Mouse (Mus musculus) C2C12 (cell line): ENCODE data around the gene Gpatch8. TPM values are rescaled to one million over a fixed set of nuclear protein-coding genes. Genes with fewer than 3 reads are reported as not detected.
"Not testable (repeated sequence)": the region's sequence is repeated elsewhere in the genome, so short reads cannot be mapped to it uniquely, and the experiment has no call there.

Source experiments
- H3K27me3 ChIP-seq: one replicate; pipeline ENCODE4 v1.6.1; 2011; ENCODE audit not compliant: control insufficient read depth, insufficient read depth, insufficient read length
- H3K36me3 ChIP-seq: one replicate; pipeline ENCODE4 v1.6.1; 2011; ENCODE audit not compliant: control insufficient read depth, insufficient read depth
- H3K4me3 ChIP-seq: one replicate; pipeline ENCODE4 v1.5.1; 2011; ENCODE audit warnings: mild to moderate bottlenecking, control low read depth; ENCODE audit not compliant: poor library complexity, insufficient read depth, severe bottlenecking
- H3K79me2 ChIP-seq: one replicate; pipeline ENCODE4 v1.6.1; 2011; ENCODE audit not compliant: control insufficient read depth, insufficient read depth
- H3K79me3 ChIP-seq: one replicate; pipeline ENCODE4 v1.6.1; 2011; ENCODE audit warnings: low read depth, control low read depth
- H3ac ChIP-seq: one replicate; pipeline ENCODE3; 2011; ENCODE audit warnings: low read depth; ENCODE audit not compliant: control insufficient read depth, insufficient read length
- CEBPB ChIP-seq: IDR thresholded peaks from one replicate; pipeline ENCODE4 v1.6.1; 2011; ENCODE audit warnings: low read depth, mild to moderate bottlenecking, control low read depth, moderate library complexity
- CTCF ChIP-seq: IDR thresholded peaks from one replicate; pipeline ENCODE4 v1.5.1; 2011; ENCODE audit not compliant: control insufficient read depth, insufficient read depth, insufficient read length
- FOSL1 ChIP-seq: IDR thresholded peaks from one replicate; pipeline ENCODE4 v1.8.0; 2011; ENCODE audit warnings: mild to moderate bottlenecking, low read length; ENCODE audit not compliant: poor library complexity, insufficient read depth, severe bottlenecking
- MAX ChIP-seq: IDR thresholded peaks from one replicate; pipeline ENCODE4 v1.6.1; 2011; ENCODE audit warnings: mild to moderate bottlenecking, control low read depth
- MYOD1 ChIP-seq: IDR thresholded peaks from one replicate; pipeline ENCODE4 v1.6.1; 2011; ENCODE audit warnings: low read depth; ENCODE audit not compliant: control insufficient read depth, insufficient read length
- MYOG ChIP-seq: IDR thresholded peaks from one replicate; pipeline ENCODE4 v1.6.1; 2011; ENCODE audit not compliant: control insufficient read depth, insufficient read length; ENCODE audit errors: extremely low read depth
- USF1 ChIP-seq: IDR thresholded peaks from one replicate; pipeline ENCODE4 v1.6.1; 2011; ENCODE audit warnings: low read depth, mild to moderate bottlenecking, control low read depth, moderate library complexity
- polyA plus RNA-seq: library from polyadenylated mRNA; unstranded; fragments of >200 nt; fragmentation: generic; extraction: Trizol; gene quantifications from one replicate; pipeline ENCODE4 v1.2.1, GENCODE M21; 2012; ENCODE audit warnings: missing spikeins

The Gpatch8 gene
- polyA plus RNA-seq, 1 experiment = 7.3 TPM

DNA sequence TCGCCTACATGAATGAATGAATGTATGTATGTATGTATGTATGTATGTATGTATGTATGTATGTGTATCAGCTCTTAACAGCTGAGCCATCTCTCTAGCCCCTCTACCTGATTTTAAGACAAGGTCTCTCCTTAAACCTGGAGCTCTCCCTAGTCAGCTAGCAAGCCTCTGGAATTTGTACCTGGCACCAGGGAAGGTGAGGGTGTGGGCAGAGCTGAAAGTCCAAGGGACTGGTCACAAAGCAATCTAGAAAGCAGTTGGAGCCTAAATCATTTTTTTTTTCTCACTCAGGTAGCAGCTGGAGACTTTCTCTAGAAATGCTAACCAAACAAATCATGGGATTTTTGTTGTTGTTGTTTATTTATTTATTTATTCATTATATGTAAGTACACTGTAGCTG lies 1.2 kb upstream of the Gpatch8 start:
- H3K4me3 ChIP-seq = no peak overlapping the region
- H3K79me3 ChIP-seq = peaks cover 31% of the 10 kb centered on the region
- H3K79me2 ChIP-seq = peaks cover 36% of the 10 kb centered on the region
- no peaks in the 10 kb centered on the region for H3K27me3 ChIP-seq
- TF ChIP-seq MYOG = no peak
- no peak for TF ChIP-seq USF1
- no peak for TF ChIP-seq MAX
- TF ChIP-seq CTCF = no peak
- TF ChIP-seq CEBPB = no peak
- TF ChIP-seq MYOD1 = no peak
- TF ChIP-seq FOSL1 = no peak
- H3K36me3 ChIP-seq = no peaks in the 10 kb centered on the region
- no peak overlapping the region for H3ac ChIP-seq

DNA sequence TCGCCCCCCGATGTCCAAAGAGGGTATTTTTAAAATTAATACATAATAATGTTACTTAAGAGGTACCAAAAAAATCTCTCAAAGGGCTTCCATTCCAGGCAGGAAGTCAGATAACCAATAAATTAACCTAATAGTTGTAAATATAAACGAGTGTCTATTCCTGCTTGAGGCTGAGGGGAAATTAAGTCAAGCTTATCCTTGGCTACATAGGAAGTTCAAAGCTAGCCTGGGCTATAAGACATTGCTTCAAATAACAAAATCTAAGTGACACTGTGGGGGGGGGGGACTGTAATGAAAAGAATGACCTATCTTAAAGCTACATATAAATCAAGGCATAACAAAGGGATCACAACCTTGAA lies 503 bp upstream of the Gpatch8 start:
- H3K79me2 ChIP-seq = peaks cover 43% of the 10 kb centered on the region
- no peak for TF ChIP-seq USF1
- TF ChIP-seq MYOG = no peak
- TF ChIP-seq CEBPB = no peak
- no peak for TF ChIP-seq MYOD1
- no peak for TF ChIP-seq FOSL1
- no peak for TF ChIP-seq CTCF
- H3K4me3 ChIP-seq = peak overlapping the region; percentile 98
- no peaks in the 10 kb centered on the region for H3K27me3 ChIP-seq
- no peaks in the 10 kb centered on the region for H3K36me3 ChIP-seq
- peaks cover 37% of the 10 kb centered on the region for H3K79me3 ChIP-seq
- H3ac ChIP-seq = no peak overlapping the region

DNA sequence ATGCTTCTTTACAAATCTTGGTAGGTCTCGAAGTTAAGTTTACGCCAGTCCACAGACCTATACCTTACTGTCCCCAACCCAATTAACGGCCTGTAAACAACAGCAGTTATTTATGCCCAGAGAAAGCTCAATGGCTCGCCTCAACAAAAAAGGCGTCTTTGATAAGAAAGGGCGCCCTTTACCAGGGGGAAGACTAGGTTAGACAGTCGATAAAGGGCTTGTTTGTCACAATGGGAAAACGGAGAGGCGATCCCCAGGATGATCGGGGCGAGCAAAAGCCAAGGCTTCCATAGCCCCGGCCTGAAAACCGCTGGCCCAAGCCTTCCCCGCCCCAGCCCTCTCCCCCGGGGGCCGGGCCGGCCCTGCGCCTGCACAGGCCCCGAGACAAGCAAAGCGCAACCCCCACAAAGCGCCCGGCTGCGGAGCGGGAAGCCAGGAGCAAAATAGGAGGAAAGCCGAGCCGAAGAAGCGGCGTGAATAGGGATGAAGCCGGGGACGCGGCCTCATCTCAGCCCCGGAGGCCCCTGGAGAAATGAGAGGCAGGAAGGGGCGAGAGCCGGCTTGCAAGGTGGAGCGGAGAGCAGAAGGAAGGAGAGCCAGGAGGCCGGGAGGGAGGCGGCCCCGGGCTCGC lies 677 bp downstream of the Gpatch8 start:
- peak overlapping the region; percentile 98 for H3K4me3 ChIP-seq
- peaks cover 6% of the 10 kb centered on the region for H3K36me3 ChIP-seq
- peaks cover 54% of the 10 kb centered on the region for H3K79me2 ChIP-seq
- H3K79me3 ChIP-seq = peaks cover 49% of the 10 kb centered on the region
- no peak for TF ChIP-seq CEBPB
- TF ChIP-seq MAX = no peak
- TF ChIP-seq FOSL1 = no peak
- no peak for TF ChIP-seq USF1
- TF ChIP-seq CTCF = no peak
- H3ac ChIP-seq = peak overlapping the region; percentile 80
- no peaks in the 10 kb centered on the region for H3K27me3 ChIP-seq

DNA sequence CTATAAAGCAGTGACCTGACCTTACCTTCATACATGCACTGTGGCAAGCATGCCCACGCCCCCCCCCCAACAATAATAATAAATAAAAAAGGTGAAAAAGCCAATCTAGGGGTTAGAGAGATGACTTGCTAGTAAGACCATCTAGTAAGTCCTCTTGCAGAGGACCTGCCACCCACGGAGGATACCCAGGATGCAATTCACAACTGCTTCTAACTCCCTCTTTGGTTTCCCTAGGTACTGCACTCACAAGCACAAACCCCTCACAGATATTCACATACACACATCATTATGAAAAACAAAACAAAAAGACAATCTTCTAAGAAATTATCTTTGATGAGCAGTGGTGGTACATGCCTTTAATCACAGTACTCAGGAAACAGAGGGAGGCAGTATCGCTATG lies 4.1 kb downstream of the Gpatch8 start:
- no peak for TF ChIP-seq CTCF
- TF ChIP-seq MAX = no peak
- no peak for TF ChIP-seq USF1
- no peak for TF ChIP-seq MYOG
- no peak for TF ChIP-seq FOSL1
- TF ChIP-seq MYOD1 = no peak
- no peak for TF ChIP-seq CEBPB
- no peak overlapping the region for H3ac ChIP-seq
- H3K79me3 ChIP-seq = peaks cover 81% of the 10 kb centered on the region
- H3K36me3 ChIP-seq = peaks cover 9% of the 10 kb centered on the region
- peaks cover 89% of the 10 kb centered on the region for H3K79me2 ChIP-seq
- H3K4me3 ChIP-seq = no peak overlapping the region
- H3K27me3 ChIP-seq = no peaks in the 10 kb centered on the region

DNA sequence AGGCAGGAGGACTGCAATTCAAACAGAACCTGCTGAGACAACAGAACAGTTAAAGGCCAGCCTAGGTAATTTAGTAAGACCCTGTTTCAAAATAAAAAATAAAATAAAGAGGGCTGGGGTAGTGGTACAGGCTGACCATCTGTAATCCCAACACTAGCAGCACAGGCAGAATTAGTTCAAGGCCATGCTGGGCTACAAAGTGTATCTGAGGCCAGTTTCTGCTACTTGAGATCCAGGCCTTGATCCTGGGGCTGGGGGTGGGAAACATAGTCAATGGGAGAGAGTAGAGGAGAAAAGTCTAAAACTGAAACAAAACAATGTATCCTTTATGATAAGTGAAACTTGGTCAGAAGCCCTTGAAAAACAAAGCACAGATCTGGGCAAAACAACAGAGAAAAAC lies 5.0 kb downstream of the Gpatch8 start:
- H3K4me3 ChIP-seq = no peak overlapping the region
- H3K27me3 ChIP-seq = no peaks in the 10 kb centered on the region
- peaks cover 98% of the 10 kb centered on the region for H3K79me2 ChIP-seq
- H3K79me3 ChIP-seq = peaks cover 90% of the 10 kb centered on the region
- no peak overlapping the region for H3ac ChIP-seq
- TF ChIP-seq CTCF (no peak), MAX (no peak), FOSL1 (no peak), USF1 (no peak), MYOG (no peak), MYOD1 (no peak), CEBPB (no peak)
- peaks cover 9% of the 10 kb centered on the region for H3K36me3 ChIP-seq

DNA sequence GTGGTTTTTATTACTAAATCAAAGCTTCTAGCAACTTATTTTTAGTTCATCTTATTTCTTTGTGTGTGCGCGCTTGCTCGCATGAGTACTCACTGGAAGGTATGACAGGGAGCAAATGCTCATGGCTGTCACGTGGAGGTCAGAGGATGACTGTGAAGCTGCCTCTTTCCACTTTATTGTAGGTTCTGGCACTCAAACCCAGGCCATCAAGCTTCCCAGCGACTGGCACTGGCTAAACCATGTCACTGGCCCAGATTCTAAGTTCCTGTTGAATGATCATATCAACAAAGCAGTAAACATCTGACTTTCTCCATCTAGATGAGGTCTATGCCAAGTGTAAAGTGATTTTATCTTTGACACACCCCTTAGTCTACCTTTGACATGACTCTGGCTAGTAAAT lies 14.7 kb downstream of the Gpatch8 start:
- Histone ChIP-seq H3K27me3 (no peaks in the 10 kb centered on the region), H3ac (no peak overlapping the region), H3K79me3 (peaks cover 67% of the 10 kb centered on the region), H3K36me3 (peaks cover 23% of the 10 kb centered on the region), H3K4me3 (no peak overlapping the region), H3K79me2 (peaks cover 98% of the 10 kb centered on the region)
- TF ChIP-seq USF1 (no peak), FOSL1 (no peak), CTCF (no peak), CEBPB (no peak), MAX (no peak), MYOG (no peak), MYOD1 (no peak)

DNA sequence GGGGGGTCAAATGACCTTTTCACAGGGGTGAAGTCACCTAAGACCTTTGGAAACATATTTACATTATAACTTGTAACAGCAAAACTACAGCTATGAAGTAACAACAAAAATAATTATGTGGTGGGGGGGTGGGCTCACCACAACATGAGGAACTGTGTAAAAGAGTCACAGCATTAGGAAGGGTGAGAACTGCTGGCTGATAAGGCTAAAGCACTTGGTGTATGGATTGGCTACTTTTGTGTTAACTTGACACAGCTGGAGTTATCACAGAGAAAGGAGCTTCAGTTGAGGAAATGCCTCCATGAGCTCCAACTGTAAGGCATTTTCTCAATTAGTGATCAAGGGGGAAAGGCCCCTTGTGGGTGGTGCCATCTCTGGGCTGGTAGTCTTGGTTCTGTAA lies 15.9 kb downstream of the Gpatch8 start:
- H3K27me3 ChIP-seq, H3K4me3 ChIP-seq, H3ac ChIP-seq: not testable (repeated sequence)
- Histone ChIP-seq H3K79me3 (peaks cover 56% of the 10 kb centered on the region), H3K79me2 (peaks cover 90% of the 10 kb centered on the region), H3K36me3 (peaks cover 34% of the 10 kb centered on the region)
